Mouse (Mus musculus) bone marrow macrophage, adult 2 months (primary cell): Measurements from ENCODE around the gene Stk40.

Source experiments
- CTCF ChIP-seq: IDR thresholded peaks from 2 replicates; pipeline ENCODE4 v1.5.1; 2012; ENCODE audit warnings: low read depth, mild to moderate bottlenecking, low read length, moderate library complexity
- POLR2A ChIP-seq: IDR thresholded peaks from 2 replicates; pipeline ENCODE4 v1.6.1; 2012; ENCODE audit warnings: mild to moderate bottlenecking, low read depth, low read length, borderline replicate concordance

DNA sequence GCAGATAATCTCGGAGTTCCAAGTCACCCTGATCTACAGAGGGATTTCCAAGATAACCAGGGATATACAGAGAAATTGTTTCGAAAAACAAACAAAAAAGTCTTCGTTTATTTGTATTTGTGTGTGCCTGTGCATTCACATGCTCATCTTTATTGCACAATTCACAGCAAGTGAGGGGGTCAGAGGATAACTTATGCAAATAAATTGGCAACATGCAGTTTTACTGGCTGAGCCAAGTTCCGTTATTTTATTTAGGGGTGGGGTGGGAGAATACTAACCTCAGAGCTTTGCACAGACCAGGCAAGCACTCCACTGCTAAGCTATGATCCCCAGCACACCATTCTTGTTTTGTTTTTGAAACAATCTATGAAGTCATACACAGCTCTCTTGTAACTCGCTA, 70.0 kb downstream of the Stk40 start:
- no peak for TF ChIP-seq CTCF
- no peak for TF ChIP-seq POLR2A
